Mouse (Mus musculus) spleen, adult 10 weeks (tissue): ENCODE results near the gene Defb42. TPM values are rescaled to one million over a fixed set of nuclear protein-coding genes. Genes with fewer than 3 reads are reported as not detected.

Experiments
- polyA plus RNA-seq: library from polyadenylated mRNA; stranded (reverse); fragments of 350-450 nt; fragmentation: Illumina TruSeq; extraction: RNeasy Lipid Tissue Mini Kit (QIAGEN cat#74804); gene quantifications from one replicate; pipeline ENCODE4 v1.2.3, GENCODE M21; 2015; ENCODE audit warnings: low replicate concordance; ENCODE audit not compliant: insufficient read depth

Gene Defb42
- 5.4 TPM for polyA plus RNA-seq

GRCm38 (mm10) chr14:63046691-63047090 is at the start of gene Defb42:
TSS of gene Defb42 (plus strand) at chr14:63046991.

GRCm38 (mm10) chr14:62997777-62998176 is 49.0 kb upstream of the Defb42 start, which contains the start of gene Defb47:
TSS of gene Defb47 (plus strand) at chr14:62998077.

GRCm38 (mm10) chr14:63011471-63011870 is 35.3 kb upstream of the Defb42 start, which contains the start of gene Defb43:
TSS of gene Defb43 (plus strand) at chr14:63011771.

GRCm38 (mm10) chr14:63049910-63050370 is 3.1 kb downstream of the Defb42 start, which contains the start of gene Defb30:
TSS of gene Defb30 (minus strand) at chr14:63049960.

Other genes starting within 250 kb of the Defb42 start
- gene Wdfy2, start 209.3 kb upstream of the Defb42 start, polyA plus RNA-seq: 33.9 TPM
- gene Defb48, start 62.5 kb upstream of the Defb42 start, polyA plus RNA-seq: not detected
- gene Defb47, start 48.9 kb upstream of the Defb42 start, polyA plus RNA-seq: not detected
- not detected for gene Defb43, start 35.2 kb upstream of the Defb42 start, polyA plus RNA-seq
- not detected for gene Defb30, start 3.0 kb downstream of the Defb42 start, polyA plus RNA-seq